Mouse (Mus musculus) left cerebral cortex, adult 18-20 months (tissue): ENCODE results near the gene Fgd4. TPM values are rescaled to one million over a fixed set of nuclear protein-coding genes. Genes with fewer than 3 reads are reported as not detected.

Experiments
- DNase-seq, 2 experiments: peaks; one replicate each; pipeline ENCODE4 v3.0.0; 2021 to 2022; ENCODE audit warnings: low spot score in 2 of 2, mixed read lengths in 1 of 2
- long read RNA-seq, 2 experiments: library from polyadenylated mRNA; stranded (forward); transcript quantifications; one replicate each; pipeline ENCODE4 v2.0.0; 2021
- total RNA-seq, 2 experiments: library from RNA; stranded (reverse); gene quantifications; 2 replicates each; pipeline ENCODE4 v1.2.3; 2021

The Fgd4 gene
- 10 to 100 TPM; 29.0 to 35.9 TPM for total RNA-seq
- long read RNA-seq, experiment 1, full-length matches to known transcripts = 1 of 4 reads
- long read RNA-seq, experiment 1, partial matches to known transcripts = 0 of 4 reads
- long read RNA-seq, experiment 1, other reads (novel, unspliced or antisense) = 3 of 4 reads
- long read RNA-seq, experiment 2, full-length matches to known transcripts = 2 of 2 reads
- long read RNA-seq, experiment 2, partial matches to known transcripts = 0 of 2 reads
- long read RNA-seq, experiment 2, other reads (novel, unspliced or antisense) = 0 of 2 reads

DNA sequence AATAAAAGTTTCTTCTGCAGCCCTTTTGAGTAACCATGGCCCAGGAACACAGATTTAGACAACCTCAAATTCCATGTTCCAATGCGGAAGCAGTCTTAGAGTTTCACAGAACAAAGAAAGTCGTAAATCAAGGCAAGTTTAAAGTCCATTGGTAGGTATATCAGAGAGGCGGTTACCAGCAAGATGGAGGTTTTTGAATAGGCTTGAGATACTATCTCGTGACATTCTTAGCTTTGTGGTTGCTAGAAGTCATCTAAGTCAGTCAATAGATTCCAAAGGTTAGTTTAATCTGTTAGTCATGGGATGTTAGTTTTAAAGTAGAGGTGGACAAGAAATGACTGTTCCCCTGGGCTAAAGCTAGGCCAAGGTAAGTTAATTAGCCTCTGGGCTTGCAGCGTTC, at the start of gene Fgd4:
Gene Fgd4 (minus strand): TSS at position 89 of the 400 bp plus-strand sequence.
- no peak for DNase-seq

DNA sequence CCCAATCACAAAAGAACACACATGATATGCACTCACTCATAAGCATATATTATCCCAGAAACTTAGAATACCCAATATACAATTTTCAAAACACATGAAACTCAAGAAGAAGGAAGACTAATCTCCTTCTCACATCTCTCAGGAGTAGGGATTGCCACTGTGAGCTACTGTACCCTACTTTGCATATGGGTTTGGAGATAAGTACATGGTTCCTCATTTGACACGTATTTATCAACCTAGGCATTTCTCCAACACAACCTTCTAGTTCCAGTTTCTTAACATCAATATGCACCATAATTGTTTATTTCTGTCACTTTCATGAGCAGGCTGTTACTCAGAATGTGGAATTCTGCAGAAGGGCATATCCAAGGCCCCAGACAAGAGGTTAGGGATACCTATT, 44.8 kb upstream of the Fgd4 start:
- no peak for DNase-seq

DNA sequence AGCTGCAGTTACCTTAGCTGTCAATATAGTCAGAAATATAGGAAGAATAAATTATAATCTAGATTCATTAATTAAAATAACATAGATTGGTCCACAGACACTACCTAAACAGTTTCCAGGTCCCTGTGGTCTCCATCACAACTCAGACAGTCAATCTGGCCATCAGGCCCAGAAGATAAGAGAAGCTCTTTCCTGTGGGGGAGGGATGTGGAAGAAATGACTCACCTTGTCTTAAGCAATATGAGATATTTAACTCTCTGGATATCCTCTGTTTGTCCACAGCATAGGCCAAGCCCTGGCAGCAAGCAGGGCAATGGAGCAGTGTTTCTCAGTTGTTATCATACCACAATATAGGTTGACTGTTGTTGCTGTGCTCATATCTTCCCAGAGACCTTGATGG, 33.4 kb upstream of the Fgd4 start:
- no peak for DNase-seq

DNA sequence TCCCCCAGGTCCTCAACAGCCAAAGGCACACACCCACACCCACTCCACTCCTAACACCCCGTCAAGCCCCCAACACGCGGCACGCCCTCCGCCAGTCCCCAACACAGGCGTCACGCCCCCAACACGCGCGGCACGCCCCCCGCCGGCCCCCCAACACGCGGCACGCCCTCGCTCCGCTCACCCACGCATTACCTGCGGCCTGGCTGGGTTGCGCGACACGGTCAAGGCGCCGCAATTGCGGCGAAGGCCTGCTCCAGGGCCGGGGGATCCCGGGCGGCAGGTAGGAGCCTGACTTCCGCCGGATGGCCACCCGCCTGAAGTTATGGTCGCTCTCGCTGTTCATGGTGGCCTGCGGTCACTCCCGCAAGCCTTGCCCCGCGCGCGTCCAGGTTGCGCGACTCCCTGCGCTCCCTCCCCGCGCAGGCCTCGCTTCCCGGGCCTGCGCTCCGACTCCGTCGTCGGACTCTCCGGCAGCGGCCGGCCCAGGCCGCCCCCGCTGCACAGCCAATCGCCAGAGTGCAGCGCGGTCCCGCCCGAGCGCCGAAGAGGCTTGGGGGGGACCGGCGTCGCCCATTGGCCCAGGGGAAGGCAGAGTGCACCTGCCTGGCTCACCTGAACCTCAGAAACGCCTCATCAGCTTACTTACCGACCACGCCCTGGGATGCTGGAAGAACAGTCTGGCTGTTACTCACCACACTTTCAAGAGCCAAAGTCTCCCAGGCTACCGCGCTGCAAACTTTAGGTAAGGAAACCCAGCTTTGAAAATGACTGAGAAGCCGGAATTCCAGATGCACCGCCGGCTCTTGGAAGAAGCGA, 555 bp downstream of the Fgd4 start:
- DNase-seq = peak; percentile 22 to 33

DNA sequence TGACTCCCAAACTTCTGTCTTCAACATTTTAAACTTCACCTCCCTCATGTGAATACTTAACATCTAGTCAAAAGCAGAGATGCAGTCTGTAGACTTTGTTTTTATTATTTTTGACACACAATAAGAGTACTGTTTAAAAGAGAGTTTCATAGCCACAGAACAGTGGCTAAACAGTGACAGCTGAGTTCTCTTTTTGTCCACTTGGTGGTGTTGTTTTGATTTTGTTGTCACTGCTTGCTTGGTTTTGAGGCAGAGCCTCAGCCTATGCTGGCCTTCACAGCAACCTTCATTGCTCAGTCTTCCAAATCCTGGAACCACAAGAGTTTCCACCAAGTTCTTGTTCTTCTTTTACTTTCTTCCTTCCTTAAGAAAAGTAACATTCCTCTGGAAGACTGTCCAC, 3.8 kb downstream of the Fgd4 start:
- DNase-seq = no peak

DNA sequence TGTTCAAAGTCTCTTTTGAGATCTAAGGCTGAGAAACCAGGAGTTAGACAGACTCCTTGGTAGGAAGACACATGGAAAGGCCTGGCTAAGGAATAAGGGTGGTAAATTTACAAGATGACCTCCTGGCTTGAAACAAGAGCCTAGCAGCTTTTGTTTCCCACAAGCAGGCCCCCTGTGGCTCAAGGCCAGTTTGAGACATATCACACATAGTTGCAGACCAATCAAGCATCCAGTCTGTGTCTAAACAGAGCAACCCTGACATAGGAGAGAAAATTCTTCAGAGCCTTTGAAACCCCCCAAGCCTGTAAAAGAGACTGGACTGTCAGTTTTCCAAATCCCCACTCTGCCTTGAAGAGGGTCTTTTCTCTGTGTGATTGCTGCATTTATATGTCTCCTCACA, 7.7 kb downstream of the Fgd4 start:
- no peak for DNase-seq

DNA sequence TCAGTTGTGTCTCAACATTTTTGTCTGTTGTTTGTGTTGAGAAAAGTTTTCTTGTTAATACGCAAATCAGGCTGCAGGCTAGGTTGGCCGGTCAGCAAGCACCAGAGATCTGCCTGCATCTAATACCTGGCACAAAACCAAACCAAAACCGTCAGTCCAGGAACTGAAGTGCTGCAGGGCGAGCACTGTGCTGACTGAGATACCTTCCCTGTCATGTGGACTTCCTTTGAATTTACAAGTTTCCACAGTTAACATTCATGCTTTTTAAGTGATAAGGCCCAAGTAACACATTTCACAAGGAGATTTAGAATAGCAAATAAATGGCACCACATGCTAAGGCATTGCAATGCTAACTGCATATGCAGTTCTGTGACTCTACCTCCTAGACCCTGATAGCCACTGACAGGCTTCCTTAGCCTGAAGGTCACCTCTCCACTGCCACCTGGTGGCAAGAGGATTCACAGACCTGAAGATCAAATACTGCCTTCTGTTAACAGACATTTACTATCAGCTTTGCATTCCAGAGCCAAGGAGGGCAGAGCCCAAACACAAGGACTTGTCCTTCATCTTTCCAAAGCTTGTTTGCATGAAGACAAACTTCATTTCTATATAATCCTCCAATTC, 15.8 kb downstream of the Fgd4 start:
- peak; percentile 69 to 73 for DNase-seq

DNA sequence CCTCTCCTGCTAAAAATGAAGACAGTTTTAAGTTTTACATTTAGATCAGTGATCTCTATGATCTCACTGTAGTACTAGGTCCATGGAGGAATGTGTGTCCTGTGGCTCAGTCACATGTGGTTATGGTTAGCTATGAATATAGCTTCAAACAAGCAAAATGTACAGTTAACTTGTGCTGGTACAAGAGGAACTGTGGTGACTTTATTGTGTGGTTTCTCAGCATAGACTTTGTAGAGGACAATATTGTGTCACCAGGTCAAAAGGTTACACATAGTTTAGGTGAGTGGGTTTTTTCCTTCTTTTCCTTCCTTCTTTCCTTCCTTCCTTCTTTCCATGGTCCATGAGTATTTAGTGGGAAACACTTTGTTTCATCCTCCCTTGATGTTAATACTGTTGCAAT, 23.8 kb downstream of the Fgd4 start:
- DNase-seq = no peak

DNA sequence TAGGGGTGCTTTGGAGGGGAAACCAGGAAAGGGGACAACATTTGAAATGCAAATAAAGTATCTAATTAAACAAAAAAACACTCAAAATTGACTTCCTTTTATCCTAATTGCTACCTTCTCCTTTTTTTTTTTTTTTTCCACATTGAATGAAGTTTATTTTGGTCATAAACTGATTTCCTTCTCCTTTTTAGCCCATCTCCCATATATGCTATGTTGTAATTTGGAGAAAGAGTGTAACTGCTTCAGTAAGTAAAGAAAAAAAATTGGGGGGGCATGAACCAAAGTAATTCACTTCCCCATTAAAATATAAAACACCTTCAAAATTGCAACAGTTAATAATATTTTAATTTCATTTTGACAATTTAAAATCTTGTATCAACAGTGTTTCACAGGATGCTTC, 25.8 kb downstream of the Fgd4 start:
- DNase-seq = no peak

DNA sequence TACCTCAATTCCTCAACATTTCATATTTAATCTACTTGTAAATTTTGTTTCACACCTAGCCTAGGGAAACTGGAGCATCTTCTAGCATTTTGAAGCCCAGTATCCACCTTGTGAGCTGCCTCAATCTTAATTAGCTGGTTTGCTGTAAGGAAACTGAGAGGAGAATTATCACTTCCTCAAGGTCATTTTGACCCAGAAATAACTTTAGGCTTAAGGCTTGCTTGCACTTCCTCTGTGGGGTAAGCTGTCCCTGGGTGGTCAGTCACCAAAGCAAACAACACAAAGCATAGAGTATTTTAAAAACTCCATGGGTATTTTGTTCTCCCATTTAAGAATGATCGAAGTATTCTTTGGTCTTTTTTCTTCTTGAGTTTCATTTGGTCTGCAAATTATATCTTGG, 27.2 kb downstream of the Fgd4 start:
- DNase-seq = no peak

DNA sequence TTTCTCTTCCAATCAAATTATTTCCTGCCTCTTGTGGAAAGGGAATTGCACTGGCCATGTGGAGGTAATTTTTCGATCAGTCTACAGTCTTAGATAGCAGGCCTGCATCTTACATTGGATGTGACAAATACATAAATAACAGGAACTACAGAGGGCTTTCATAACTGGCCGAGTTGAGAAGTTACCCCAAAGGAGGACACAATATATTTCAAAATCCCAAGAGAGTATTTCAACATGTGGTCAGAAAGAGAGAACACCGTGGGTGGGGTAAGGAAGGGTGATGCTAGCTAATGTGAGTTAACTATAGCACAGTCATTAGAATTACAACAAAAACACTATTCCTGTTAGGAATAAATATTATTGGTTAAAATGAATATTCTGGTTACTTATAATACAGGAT, 29.0 kb downstream of the Fgd4 start:
- no peak for DNase-seq

DNA sequence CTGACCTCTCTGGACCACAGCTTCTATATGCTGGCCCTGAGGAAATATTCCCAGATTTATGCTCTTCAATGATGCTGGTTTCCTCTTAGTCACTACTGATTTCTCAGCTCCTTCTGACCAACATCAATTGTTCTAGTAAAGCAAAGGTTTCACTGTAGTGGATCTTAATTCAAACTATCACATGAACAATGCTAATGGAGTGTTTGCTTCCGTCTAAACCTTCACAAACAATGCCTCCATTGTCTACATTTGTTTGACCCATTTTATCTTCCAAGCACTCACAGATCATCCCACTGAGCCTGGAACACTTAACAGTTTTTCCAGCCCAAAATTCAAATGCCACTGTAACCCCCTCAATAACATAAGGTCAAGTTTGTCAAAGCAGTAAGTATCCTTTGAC, 33.6 kb downstream of the Fgd4 start:
- DNase-seq = no peak

DNA sequence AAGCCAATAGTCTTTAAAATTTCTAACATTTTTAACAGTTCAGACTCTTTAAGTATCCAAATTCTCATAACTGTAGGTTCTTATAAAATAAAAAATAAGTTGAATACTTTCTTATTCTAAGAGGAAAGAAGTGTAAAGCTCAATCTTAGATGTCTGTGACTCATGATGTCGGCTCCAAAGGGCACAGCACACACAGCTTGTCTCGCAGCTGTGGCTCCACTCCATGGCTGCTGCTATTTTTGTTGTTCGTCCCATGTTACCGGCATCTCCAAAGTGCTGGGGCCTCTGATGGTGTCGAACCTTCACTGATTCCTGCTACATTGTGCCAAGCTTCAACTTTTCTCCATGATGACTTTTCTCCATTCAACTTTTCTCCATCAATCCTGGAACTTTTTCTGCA, 34.1 kb downstream of the Fgd4 start:
- no peak for DNase-seq

DNA sequence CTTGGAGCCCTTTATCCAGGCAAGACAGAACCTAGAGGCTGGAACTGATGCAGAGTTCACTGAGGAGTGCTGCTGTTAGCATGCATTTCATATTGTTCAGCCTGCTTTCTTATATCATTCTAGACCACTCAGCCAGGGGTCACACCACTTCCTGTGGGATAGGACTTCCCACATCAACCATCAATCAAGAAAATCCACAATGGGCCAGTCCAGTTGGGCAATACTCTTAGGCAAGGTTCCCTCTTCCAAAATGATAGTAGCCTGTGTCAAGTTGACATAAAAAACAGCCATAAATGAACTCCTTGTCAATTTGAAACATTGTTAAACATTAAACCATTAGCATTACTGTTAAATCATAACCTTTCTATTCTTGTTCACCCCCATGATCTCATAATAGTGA, 34.6 kb downstream of the Fgd4 start:
- DNase-seq = no peak

DNA sequence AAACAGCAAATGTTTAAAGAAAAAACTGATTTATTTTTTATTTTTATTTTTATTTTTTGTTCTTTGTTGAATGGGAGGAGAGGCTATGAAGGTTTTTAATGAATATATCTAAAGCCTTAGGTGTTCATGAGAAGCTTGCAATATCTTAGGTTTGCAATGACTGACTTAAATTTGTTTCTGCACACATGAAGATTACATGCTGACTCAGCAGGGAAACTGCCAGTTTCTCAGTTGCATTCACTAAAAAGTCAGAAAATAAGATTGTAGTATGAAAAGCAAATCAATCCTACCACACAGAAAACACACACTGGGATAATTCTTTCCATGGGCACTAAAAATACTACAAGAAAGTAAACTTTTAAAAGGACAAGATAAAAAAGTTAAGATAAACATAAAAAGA, 39.6 kb downstream of the Fgd4 start:
- no peak for DNase-seq

DNA sequence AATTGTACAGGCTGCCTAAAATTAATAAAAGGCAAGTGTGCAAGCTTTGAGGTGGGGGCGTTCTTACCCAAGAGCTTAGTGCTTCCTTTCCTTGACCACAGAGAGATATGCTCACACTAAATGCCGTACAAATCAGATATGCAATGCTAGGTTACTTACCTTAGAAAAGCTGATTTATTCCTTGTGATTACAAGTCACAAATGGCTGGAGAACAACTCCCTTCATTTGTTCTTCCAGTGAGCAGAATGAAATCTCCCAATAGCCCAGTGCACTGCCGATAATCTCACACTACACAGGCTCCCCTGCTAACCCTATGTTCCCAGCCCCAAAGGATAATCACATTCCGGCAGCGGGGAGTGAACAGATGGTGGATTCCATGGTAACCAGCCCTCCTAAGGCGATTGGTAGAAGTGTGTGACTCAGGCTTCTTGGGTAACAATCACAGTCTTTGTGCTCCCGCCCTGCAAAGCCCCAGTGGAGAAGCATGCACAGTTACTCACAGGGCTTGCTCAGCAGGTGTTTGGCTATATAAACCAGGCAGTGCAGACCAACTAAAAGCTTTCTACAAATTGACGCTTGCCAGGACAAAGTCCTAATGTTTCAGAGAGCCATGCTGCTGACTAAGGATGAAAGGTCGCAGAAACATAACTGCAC, 40.3 kb downstream of the Fgd4 start:
- peak; percentile 76 to 86 for DNase-seq

DNA sequence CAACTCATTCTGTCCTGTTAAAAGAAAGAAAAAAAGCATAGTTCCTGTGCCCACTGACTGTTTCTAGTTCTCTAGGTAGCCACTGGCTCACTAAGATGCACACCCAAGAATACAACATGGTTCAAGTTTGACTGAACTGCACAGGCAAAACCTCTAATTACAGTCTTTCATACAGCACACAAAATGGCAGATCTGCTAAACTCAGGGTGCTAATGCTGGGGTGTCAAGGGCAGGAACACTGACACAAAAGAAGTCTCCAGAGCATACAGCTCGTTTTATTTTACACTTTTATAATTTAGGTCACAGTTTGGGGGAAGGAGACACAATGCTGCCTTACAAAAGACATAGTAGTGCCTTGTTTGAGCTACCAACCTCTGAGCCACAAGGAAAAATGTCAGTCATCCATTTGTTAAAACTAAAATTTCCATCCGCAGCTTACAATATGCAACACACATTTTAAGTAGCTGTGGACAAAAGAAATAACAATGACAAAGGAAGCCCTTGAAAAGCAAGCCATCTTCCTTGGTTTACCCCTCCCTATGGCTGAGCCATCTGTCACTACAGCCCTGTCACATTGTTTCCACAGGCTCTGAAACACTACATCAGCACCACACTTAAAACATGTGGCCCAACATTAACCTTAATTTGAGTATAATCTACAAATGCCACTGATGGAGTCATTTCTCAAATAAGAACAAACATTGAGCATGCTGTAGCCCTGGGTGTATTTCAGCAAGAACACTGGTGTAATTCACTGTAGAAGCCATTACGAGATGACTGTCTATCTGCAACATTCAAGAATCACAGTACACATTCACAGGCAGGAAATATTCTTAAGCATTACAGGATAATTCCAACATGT, 41.1 kb downstream of the Fgd4 start:
- DNase-seq = peak in 1 of 2 experiments; percentile 19

DNA sequence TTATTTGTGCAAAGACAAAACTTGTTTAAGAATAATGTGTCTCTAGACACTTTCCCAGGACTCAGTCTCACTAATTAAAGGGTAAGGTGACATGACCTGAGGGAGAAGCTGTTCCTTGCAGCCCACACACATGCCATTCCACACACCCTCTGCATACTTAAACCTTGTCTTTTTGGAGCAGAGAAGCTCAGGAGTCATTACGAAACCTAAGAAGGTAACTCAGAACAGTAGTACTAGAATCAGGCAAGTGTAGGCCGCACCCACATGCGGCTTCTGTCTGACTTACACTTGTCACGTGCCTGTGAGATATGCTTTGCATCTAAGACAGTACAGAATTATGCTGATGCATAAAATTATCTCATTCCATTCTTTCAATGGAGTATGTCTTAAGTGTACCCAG, 42.6 kb downstream of the Fgd4 start:
- DNase-seq = peak in 1 of 2 experiments; percentile 39

DNA sequence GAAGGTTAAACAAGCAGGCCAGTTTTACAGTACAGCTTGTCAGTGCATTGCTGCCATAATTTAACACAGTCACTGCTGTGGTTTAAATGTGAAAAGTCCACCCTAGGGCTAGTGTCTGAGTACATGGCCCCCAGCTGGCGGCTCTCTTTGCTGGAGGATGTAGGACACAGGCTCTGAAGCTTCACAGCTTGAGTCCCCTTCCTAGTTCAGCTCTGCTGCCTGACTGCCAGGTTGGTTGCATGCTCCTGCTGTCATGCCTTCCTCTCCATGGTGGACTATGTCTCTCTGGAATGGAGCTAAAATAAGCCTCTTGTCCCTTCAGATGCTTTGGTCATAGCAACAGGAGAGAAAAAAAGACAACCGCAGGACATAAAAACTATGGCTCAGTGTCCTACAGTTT, 46.3 kb downstream of the Fgd4 start:
- DNase-seq = no peak

DNA sequence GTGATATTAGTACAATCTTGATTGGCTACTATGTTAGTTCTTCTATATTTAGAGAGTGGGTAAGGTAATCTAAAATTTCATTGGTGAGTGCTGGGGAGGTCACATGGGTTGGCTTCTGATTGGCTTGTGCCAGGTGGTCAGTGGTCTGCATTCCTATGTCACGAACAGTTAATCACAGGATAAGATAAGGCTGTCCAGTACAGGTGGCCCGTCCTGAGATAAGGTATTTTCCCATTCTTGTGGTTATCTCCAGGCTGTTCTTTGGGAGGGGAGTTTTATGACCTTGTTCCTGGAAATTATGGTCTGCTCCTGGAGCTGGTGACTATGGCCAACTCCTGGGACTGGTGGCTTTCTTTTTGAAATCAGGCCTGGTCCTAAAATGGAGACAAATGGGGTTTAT, 48.2 kb downstream of the Fgd4 start:
- DNase-seq = no peak

DNA sequence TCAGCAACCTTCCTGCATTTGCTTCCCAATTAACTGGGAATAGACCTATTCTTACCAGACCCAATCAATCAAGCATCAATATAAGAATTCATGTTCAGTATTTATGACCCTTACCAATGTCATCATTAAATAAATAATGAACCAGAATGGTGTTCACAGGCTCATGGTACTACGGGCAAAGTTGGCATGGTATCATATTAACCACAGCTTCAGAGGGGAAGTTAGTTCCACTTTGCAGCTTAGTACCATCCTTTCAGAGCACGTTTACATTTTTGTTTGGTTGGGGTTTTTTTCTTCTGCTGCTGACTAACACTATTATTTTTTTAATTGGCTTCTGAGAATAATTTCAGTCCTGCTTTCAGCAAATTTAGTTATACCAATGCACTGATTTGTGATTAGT, 51.2 kb downstream of the Fgd4 start:
- no peak for DNase-seq
